Mouse (Mus musculus) liver, postnatal 0 days (tissue): Measurements from ENCODE around the gene Tmem30b.

Experiments used
- CTCF ChIP-seq: sonication (generic); IDR thresholded peaks from 2 replicates; pipeline ENCODE4 v1.5.1; 2016; ENCODE audit warnings: antibody characterized with exemption, low read depth
- EP300 ChIP-seq: IDR thresholded peaks from 2 replicates; pipeline ENCODE4 v1.6.1; 2016; ENCODE audit warnings: antibody characterized with exemption, low read depth, mild to moderate bottlenecking

DNA sequence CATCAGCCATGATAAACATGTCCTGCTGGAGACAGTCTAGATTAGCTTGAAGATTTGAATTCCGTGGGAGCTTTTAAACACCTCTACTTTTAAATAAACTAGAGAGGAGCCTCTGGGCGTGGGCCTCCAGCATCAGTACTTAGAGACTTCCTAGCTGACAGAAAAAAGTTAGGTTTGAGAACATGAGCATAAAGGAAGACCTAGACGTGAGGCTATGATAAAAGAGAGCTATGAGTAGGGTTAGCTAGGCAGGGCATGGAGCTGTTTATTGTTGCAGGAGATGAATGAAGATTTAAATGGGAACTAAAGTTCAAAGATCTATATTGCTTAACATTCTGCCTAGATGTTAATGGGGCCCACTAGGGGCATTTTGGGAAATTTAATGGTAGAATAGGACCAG lies 41.1 kb upstream of the Tmem30b start:
- TF ChIP-seq CTCF: no peak
- TF ChIP-seq EP300: no peak
